Mouse (Mus musculus) hindbrain, embryonic 11.5 days (tissue): ENCODE results near the gene Snrnp35. TPM values are rescaled to one million over a fixed set of nuclear protein-coding genes. Genes with fewer than 3 reads are reported as not detected.

Experiments
- ATAC-seq: fragments of 200-750 bp; cut with Nextera tagmentation; 2 replicates; pipeline ENCODE4 v1.8.0; 2017; ENCODE audit warnings: mild to moderate bottlenecking, moderate TSS enrichment, moderate library complexity; ENCODE audit not compliant: low FRiP score
- DNase-seq: peaks from one replicate; pipeline ENCODE4 v3.0.0-alpha.2; 2015; ENCODE audit warnings: low spot score
- H3K27ac ChIP-seq: fragments of 300-500 bp; sonication (generic); 2 replicates; pipeline ENCODE4 v1.5.1; 2014; ENCODE audit warnings: mild to moderate bottlenecking, low read depth, low read length
- H3K27me3 ChIP-seq: fragments of 300-500 bp; sonication (generic); 2 replicates; pipeline ENCODE4 v1.6.1; 2014; ENCODE audit warnings: mild to moderate bottlenecking, low read length, moderate library complexity, mixed read lengths; ENCODE audit not compliant: control insufficient read depth, insufficient read depth
- H3K36me3 ChIP-seq: fragments of 300-500 bp; sonication (generic); 2 replicates; pipeline ENCODE4 v1.6.1; 2014; ENCODE audit warnings: mild to moderate bottlenecking, low read length, moderate library complexity, mixed read lengths; ENCODE audit not compliant: control insufficient read depth, insufficient read depth
- H3K4me1 ChIP-seq: fragments of 300-500 bp; sonication (generic); replicated peaks from 2 replicates; pipeline ENCODE4 v1.6.1; 2014; ENCODE audit warnings: low read length, mixed read lengths; ENCODE audit not compliant: control insufficient read depth, insufficient read depth
- H3K4me2 ChIP-seq: fragments of 300-500 bp; sonication (generic); replicated peaks from 2 replicates; pipeline ENCODE4 v1.6.1; 2014; ENCODE audit warnings: mild to moderate bottlenecking, low read depth, low read length
- H3K4me3 ChIP-seq: fragments of 300-500 bp; sonication (generic); 2 replicates; pipeline ENCODE4 v1.5.1; 2014; ENCODE audit warnings: low read depth, low read length
- H3K9ac ChIP-seq: fragments of 300-500 bp; sonication (generic); 2 replicates; pipeline ENCODE4 v1.6.1; 2014; ENCODE audit warnings: low read depth, low read length
- H3K9me3 ChIP-seq: fragments of 300-500 bp; sonication (generic); 2 replicates; pipeline ENCODE4 v1.6.1; 2016; ENCODE audit warnings: low read length; ENCODE audit not compliant: control insufficient read depth
- WGBS: fragments of 180-500 bp; shearing (Covaris S2); extraction: QIAGEN DNeasy Blood & Tissue Kit; methylation state at CpG from one replicate; pipeline ENCODE4 v1.1.7; 2014; 5-methylcytosine and 5-hydroxymethylcytosine counted together
- polyA plus RNA-seq: library from polyadenylated mRNA; unstranded; fragments of >200 nt; fragmentation: Nextera tagmentation; extraction: Ambion mirVana; gene quantifications from 2 replicates; pipeline ENCODE4 v1.2.1, GENCODE M21; 2014

Snrnp35 gene
- polyA plus RNA-seq, 1 experiment from 2014 or later = 15.2 TPM

GRCm38 (mm10) chr5:124503742-124504141 lies 20.8 kb downstream of the Snrnp35 start:
- 0 out of 2 replicates have a peak, but pooled peaks cover 2% of the 10 kb centered on the region for H3K36me3 ChIP-seq
- H3K27ac ChIP-seq = no peak overlapping the region
- ATAC-seq (no peak), DNase-seq (no peak)
- WGBS = 62% methylated on average over 14 of the region's 14 CpGs
- no peaks in the 10 kb centered on the region for H3K27me3 ChIP-seq
- no peak overlapping the region for H3K4me3 ChIP-seq
- H3K9me3 ChIP-seq = no peaks in the 10 kb centered on the region
- peaks cover 3% of the 10 kb centered on the region for H3K4me1 ChIP-seq
- no peak overlapping the region for H3K9ac ChIP-seq
- no peak overlapping the region for H3K4me2 ChIP-seq

GRCm38 (mm10) chr5:124505235-124505634 lies 22.3 kb downstream of the Snrnp35 start:
- Histone ChIP-seq H3K9me3 (no peaks in the 10 kb centered on the region), H3K9ac (no peak overlapping the region), H3K27ac (no peak overlapping the region), H3K27me3 (no peaks in the 10 kb centered on the region), H3K4me2 (no peak overlapping the region), H3K4me1 (no peaks in the 10 kb centered on the region), H3K36me3 (0 out of 2 replicates have a peak, but pooled peaks cover 2% of the 10 kb centered on the region), H3K4me3 (no peak overlapping the region)
- 89% methylated on average over 4 of the region's 4 CpGs for whole genome bisulfite sequencing
- ATAC-seq (no peak), DNase-seq (no peak)

GRCm38 (mm10) chr5:124506731-124507359 lies 23.9 kb downstream of the Snrnp35 start:
- 0 out of 2 replicates have a peak, but pooled peaks cover 2% of the 10 kb centered on the region for H3K36me3 ChIP-seq
- no peak overlapping the region for H3K4me3 ChIP-seq
- H3K4me1 ChIP-seq = no peaks in the 10 kb centered on the region
- H3K27ac ChIP-seq = no peak overlapping the region
- no peak for ATAC-seq
- DNase-seq = no peak
- WGBS = 73% methylated on average over 10 of the region's 10 CpGs
- no peak overlapping the region for H3K4me2 ChIP-seq
- H3K27me3 ChIP-seq = no peaks in the 10 kb centered on the region
- no peak overlapping the region for H3K9ac ChIP-seq
- no peaks in the 10 kb centered on the region for H3K9me3 ChIP-seq

GRCm38 (mm10) chr5:124509200-124509599 lies 26.3 kb downstream of the Snrnp35 start:
- no peak overlapping the region for H3K4me3 ChIP-seq
- no peaks in the 10 kb centered on the region for H3K4me1 ChIP-seq
- ATAC-seq (no peak), DNase-seq (no peak)
- no peaks in the 10 kb centered on the region for H3K36me3 ChIP-seq
- no peaks in the 10 kb centered on the region for H3K9me3 ChIP-seq
- H3K27me3 ChIP-seq = no peaks in the 10 kb centered on the region
- WGBS = 95% methylated on average over 6 of the region's 6 CpGs
- no peak overlapping the region for H3K4me2 ChIP-seq
- no peak overlapping the region for H3K27ac ChIP-seq
- H3K9ac ChIP-seq = no peak overlapping the region

- Histone ChIP-seq H3K27me3 (no peaks in the 10 kb centered on the region), H3K27ac (no peak overlapping the region), H3K4me1 (no peaks in the 10 kb centered on the region), H3K9me3 (no peaks in the 10 kb centered on the region), H3K36me3 (no peaks in the 10 kb centered on the region), H3K4me2 (no peak overlapping the region), H3K4me3 (no peak overlapping the region), H3K9ac (no peak overlapping the region)
- WGBS = 81% methylated on average over 11 of the region's 12 CpGs
- DNase-seq = no peak
- no peak for ATAC-seq
Measured at GRCm38 (mm10) chr5:124509742-124510237, 26.9 kb downstream of the Snrnp35 start.

GRCm38 (mm10) chr5:124510536-124511050 lies 27.7 kb downstream of the Snrnp35 start:
- no peaks in the 10 kb centered on the region for H3K4me1 ChIP-seq

GRCm38 (mm10) chr5:124515789-124516188 lies 32.9 kb downstream of the Snrnp35 start:
- no peak for ATAC-seq
- Histone ChIP-seq H3K9me3 (no peaks in the 10 kb centered on the region), H3K9ac (no peak overlapping the region), H3K27ac (no peak overlapping the region), H3K4me3 (no peak overlapping the region), H3K4me1 (no peaks in the 10 kb centered on the region), H3K36me3 (0 out of 2 replicates have a peak, but pooled peaks cover 2% of the 10 kb centered on the region), H3K4me2 (no peak overlapping the region), H3K27me3 (no peaks in the 10 kb centered on the region)
- 84% methylated on average over 5 of the region's 5 CpGs for WGBS
- no peak for DNase-seq

More at GRCm38 (mm10) chr5:124510536-124511050, 27.7 kb downstream of the Snrnp35 start:
- DNase-seq (no peak), ATAC-seq (no peak)
- H3K27ac ChIP-seq = no peak overlapping the region
- no peak overlapping the region for H3K9ac ChIP-seq
- H3K4me2 ChIP-seq = no peak overlapping the region
- H3K36me3 ChIP-seq = 0 out of 2 replicates have a peak, but pooled peaks cover 2% of the 10 kb centered on the region
- no peaks in the 10 kb centered on the region for H3K27me3 ChIP-seq
- H3K9me3 ChIP-seq = no peaks in the 10 kb centered on the region
- 88% methylated on average over 10 of the region's 10 CpGs for WGBS
- H3K4me3 ChIP-seq = no peak overlapping the region

- Histone ChIP-seq H3K27me3 (no peaks in the 10 kb centered on the region), H3K9ac (no peak overlapping the region), H3K4me3 (no peak overlapping the region), H3K9me3 (no peaks in the 10 kb centered on the region), H3K27ac (no peak overlapping the region), H3K36me3 (0 out of 2 replicates have a peak, but pooled peaks cover 2% of the 10 kb centered on the region), H3K4me2 (no peak overlapping the region), H3K4me1 (no peaks in the 10 kb centered on the region)
- 51% methylated on average over 10 of the region's 10 CpGs for WGBS
- DNase-seq (no peak), ATAC-seq (no peak)
Measured at GRCm38 (mm10) chr5:124518648-124519047, 35.7 kb downstream of the Snrnp35 start.

- Histone ChIP-seq H3K4me2 (no peak overlapping the region), H3K9me3 (no peaks in the 10 kb centered on the region), H3K36me3 (no peaks in the 10 kb centered on the region), H3K27ac (no peak overlapping the region), H3K4me3 (no peak overlapping the region), H3K4me1 (no peaks in the 10 kb centered on the region), H3K9ac (no peak overlapping the region), H3K27me3 (no peaks in the 10 kb centered on the region)
- ATAC-seq (no peak), DNase-seq (no peak)
- 87% methylated on average over 4 of the region's 4 CpGs for WGBS
Measured at GRCm38 (mm10) chr5:124521588-124521987, 38.7 kb downstream of the Snrnp35 start.
